33 mouse cellular contexts compared by ENCODE assay signal in genomic region chr6:43310071-43310470, GRCm38 (mm10). TPM values are rescaled to one million over a fixed set of nuclear protein-coding genes. Genes with fewer than 3 reads are reported as not detected.
A peak's percentile ranks its signal among the peaks of the same experiment; 100 is the strongest.
DNase-seq lines count a peak whose midpoint lies in the region; TF ChIP-seq lines count a peak whose summit lies in the region.
"Had no signal": no experiment of that assay in that cellular context is flagged by ENCODE, and none has a peak within 500 bp of the region (broad histone marks: within the 10 kb centered on the region; RNA-seq: fewer than 3 reads in every experiment).

No protein-coding gene starts in this region.

- TF ChIP-seq CTCF in thymus, adult 2 months (IDR thresholded peaks at IDR 0.05; ENCODE audit: borderline replicate concordance, control insufficient read depth, extremely low read depth, insufficient read depth, low read length, poor library complexity) = no peak

- no peak overlapping the region for H3K27ac ChIP-seq in thymus, adult 2 months (ENCODE audit: control insufficient read depth, insufficient read depth, low read length)
- H3K27ac ChIP-seq: embryonic facial prominence, embryonic 12.5 days; forebrain, embryonic 12.5 days; gastrocnemius, adult 2 months; heart, embryonic 13.5 days; hindbrain, embryonic 14.5 days; layer of hippocampus, adult 2 months; limb, embryonic 13.5 days; liver, embryonic 12.5 days; stomach, postnatal 0 days had no signal

- no peaks in the 10 kb centered on the region for H3K27me3 ChIP-seq in thymus, adult 2 months (ENCODE audit: control insufficient read depth, insufficient read depth, low read length)
- H3K27me3 ChIP-seq: embryonic facial prominence, embryonic 12.5 days; forebrain, embryonic 12.5 days; heart, embryonic 13.5 days; limb, embryonic 13.5 days; liver, embryonic 12.5 days had no signal

- DNase-seq in heart, postnatal 4 days = peak; percentile 20
- DNase-seq in heart, postnatal 25 days (ENCODE audit: low spot score) = no peak
- DNase-seq in left cerebral cortex, postnatal 25 days (ENCODE audit: low spot score in 2 of 2) = peak; percentile 9 to 20
- DNase-seq in left cerebral cortex, postnatal 4 days = no peak
- peak; percentile 19 for DNase-seq in lung, postnatal 25 days (ENCODE audit: low spot score)
- DNase-seq in thymus, adult 2 months = no peak
- no peak for DNase-seq in thymus, postnatal 10 days (ENCODE audit: low spot score in 2 of 2)
- DNase-seq: adrenal gland, adult 2 months; cerebellum, adult 11-12 months; cerebellum, postnatal 14 days; gastrocnemius, adult 2 months; heart, postnatal 36 days; layer of hippocampus, postnatal 36 days; midbrain, embryonic 14.5 days; right cerebral cortex, postnatal 14 days; thymus, postnatal 25 days had no signal

- WGBS in thymus, adult 2 months = 94% methylated on average over 6 of the region's 6 CpGs

- intact Hi-C loops in heart, postnatal 25 days (cut with DNase I) = no loop called here
- intact Hi-C loops in left cerebral cortex, postnatal 25 days (cut with DNase I) = no loop called here
- intact Hi-C loops in left cerebral cortex, postnatal 4 days (cut with DNase I) = no loop called here

- TF ChIP-seq POLR2A in thymus, adult 2 months (IDR thresholded peaks at IDR 0.05; ENCODE audit: control insufficient read depth, extremely low read depth, insufficient read depth, low read length, poor library complexity) = no peak

- no peaks in the 10 kb centered on the region for H3K36me3 ChIP-seq in thymus, adult 2 months (ENCODE audit: control insufficient read depth, insufficient read depth, low read length)
- H3K36me3 ChIP-seq: embryonic facial prominence, embryonic 12.5 days; forebrain, embryonic 12.5 days; heart, embryonic 13.5 days; limb, embryonic 13.5 days; liver, embryonic 12.5 days had no signal

- H3K4me1 ChIP-seq in thymus, adult 2 months (replicated peaks; ENCODE audit: control insufficient read depth, insufficient read depth, low read length) = no peaks in the 10 kb centered on the region
- H3K4me1 ChIP-seq: heart, embryonic 13.5 days; liver, embryonic 12.5 days had no signal

- no peak overlapping the region for H3K4me3 ChIP-seq in thymus, adult 2 months (ENCODE audit: control insufficient read depth, insufficient read depth, low read length)
- H3K4me3 ChIP-seq: embryonic facial prominence, embryonic 12.5 days; erythroblast, embryonic 14.5 days; forebrain, embryonic 12.5 days; gastrocnemius, adult 2 months; heart, embryonic 13.5 days; layer of hippocampus, adult 2 months; limb, embryonic 13.5 days; liver, embryonic 12.5 days had no signal

RNA-seq across cellular contexts. Expression of gene Nobox, which starts 0.7 kb away (rescaled TPM):
- not detected for total RNA-seq in heart, postnatal 4 days (2021)
- total RNA-seq in heart, postnatal 25 days (2021) = not detected
- total RNA-seq in left cerebral cortex, postnatal 25 days (2021) = not detected
- total RNA-seq in left cerebral cortex, postnatal 4 days (2021) = not detected
- polyA plus RNA-seq in thymus, adult 2 months (2012; rRNA removed) = 0.09 and 0.14 TPM in 2 replicates
- total RNA-seq: adrenal gland, adult 2 months; gastrocnemius, adult 2 months; gastrocnemius, postnatal 4 days; heart, postnatal 36 days; layer of hippocampus, adult 2 months; layer of hippocampus, postnatal 36 days; left cerebral cortex, postnatal 10 days; megakaryocyte-erythroid progenitor cell, adult 5-6 weeks; MEL had no signal
- polyA plus RNA-seq: adrenal gland, adult 2 months; C2C12; embryonic facial prominence, embryonic 12.5 days; erythroblast, embryonic 14.5 days; forebrain, embryonic 12.5 days; heart, embryonic 13.5 days; hindbrain, embryonic 14.5 days; inflammation-experienced regulatory T-cells, adult 6 months; kidney, embryonic 14.5 days; limb, embryonic 13.5 days; liver, embryonic 12.5 days; midbrain, embryonic 14.5 days; neural tube, embryonic 11.5 days; stomach, postnatal 0 days had no signal

RNA-seq across cellular contexts. Expression of gene Arhgef5, which starts 44.7 kb away (rescaled TPM):
- 10 to 100 TPM; 18.8 to 19.2 TPM for total RNA-seq in heart, postnatal 4 days (2021)
- 10 to 100 TPM; 12.1 to 12.4 TPM for total RNA-seq in heart, postnatal 25 days (2021)
- total RNA-seq in left cerebral cortex, postnatal 25 days (2021) = 1 to 10 TPM; 2.6 to 3.4 TPM
- total RNA-seq in left cerebral cortex, postnatal 4 days (2021) = 1 to 10 TPM; 5.8 to 6.7 TPM
- polyA plus RNA-seq in thymus, adult 2 months (2012; rRNA removed) = 6.8 and 8.0 TPM in 2 replicates
- total RNA-seq: MEL had no signal
- polyA plus RNA-seq: erythroblast, embryonic 14.5 days had no signal

Comparison
In these comparisons a context has a peak if more than half of its experiments do, and no peak if none do; other contexts are left out.
1. DNase-seq: peak in heart, postnatal 4 days (single experiment), left cerebral cortex, postnatal 25 days (2 of 2) and lung, postnatal 25 days (single experiment); none in heart, postnatal 25 days (single experiment), left cerebral cortex, postnatal 4 days (single experiment), thymus, adult 2 months (single experiment) and thymus, postnatal 10 days (0 of 2).